Mouse (Mus musculus) cerebellum, adult 2 months (tissue): ENCODE measurements around the gene Pard6b. TPM values are rescaled to one million over a fixed set of nuclear protein-coding genes. Genes with fewer than 3 reads are reported as not detected.

ENCODE experiments used
- DNase-seq, 2 experiments: peaks; one replicate each; pipeline ENCODE4 v3.0.0; 2021
- H3K27ac ChIP-seq: fragments of 200-500 bp; 2 replicates; pipeline ENCODE4 v1.5.1; 2012; ENCODE audit warnings: low read length, control low read depth, inconsistent platforms; ENCODE audit not compliant: insufficient read depth
- H3K27me3 ChIP-seq: fragments of 200-500 bp; 2 replicates; pipeline ENCODE4 v1.6.1; 2012; ENCODE audit warnings: inconsistent platforms, mild to moderate bottlenecking, low read length, moderate library complexity; ENCODE audit not compliant: control insufficient read depth, insufficient read depth
- H3K4me1 ChIP-seq: fragments of 200-500 bp; 2 replicates; pipeline ENCODE4 v1.6.1; 2011; ENCODE audit warnings: low read length; ENCODE audit not compliant: control insufficient read depth, insufficient read depth
- H3K4me3 ChIP-seq: fragments of 200-500 bp; replicated peaks from 2 replicates; pipeline ENCODE3; 2011; ENCODE audit warnings: mild to moderate bottlenecking, low read depth, low read length, control low read depth; ENCODE audit not compliant: insufficient read depth
- CTCF ChIP-seq: fragments of 200-500 bp; IDR thresholded peaks from 2 replicates; pipeline ENCODE4 v1.5.1; 2011; ENCODE audit warnings: low read depth, mild to moderate bottlenecking, control low read depth, low read length, moderate library complexity, borderline replicate concordance; ENCODE audit not compliant: insufficient read depth
- POLR2A ChIP-seq: fragments of 200-500 bp; IDR thresholded peaks from 2 replicates; pipeline ENCODE4 v1.6.1; 2011; ENCODE audit warnings: low read length, control low read depth, borderline replicate concordance; ENCODE audit not compliant: insufficient read depth
- WGBS: fragments of 180-500 bp; shearing (Covaris S2); methylation state at CpG from one replicate; pipeline ENCODE4 v1.1.7; 2018; 5-methylcytosine and 5-hydroxymethylcytosine counted together
- polyA plus RNA-seq: library from polyadenylated mRNA; depleted of rRNA; stranded (reverse); fragments of >200 nt; gene quantifications from 2 replicates; pipeline ENCODE4 v1.2.3, GENCODE M21; 2012

The Pard6b gene
- polyA plus RNA-seq, 1 experiment = 5.3 TPM

GRCm38 (mm10) chr2:168093077-168093476, 12.3 kb downstream of the Pard6b start:
- Histone ChIP-seq H3K27me3 (no peaks in the 10 kb centered on the region), H3K4me1 (no peaks in the 10 kb centered on the region), H3K27ac (no peak overlapping the region), H3K4me3 (no peak overlapping the region)
- no peak for DNase-seq
- WGBS = 92% methylated on average over 4 of the region's 4 CpGs
- TF ChIP-seq CTCF (no peak), POLR2A (no peak)

GRCm38 (mm10) chr2:168095077-168095476, 14.3 kb downstream of the Pard6b start:
- 38% methylated on average over 8 of the region's 8 CpGs for WGBS
- TF ChIP-seq CTCF = no peak
- no peak for TF ChIP-seq POLR2A
- Histone ChIP-seq H3K4me3 (no peak overlapping the region), H3K27me3 (no peaks in the 10 kb centered on the region), H3K27ac (no peak overlapping the region), H3K4me1 (no peaks in the 10 kb centered on the region)
- DNase-seq = no peak

- H3K4me3 ChIP-seq = no peak overlapping the region
- TF ChIP-seq POLR2A = no peak
- TF ChIP-seq CTCF = no peak
- no peak for DNase-seq
- H3K27me3 ChIP-seq = no peaks in the 10 kb centered on the region
- WGBS = 85% methylated on average over 3 of the region's 3 CpGs
- H3K4me1 ChIP-seq = no peaks in the 10 kb centered on the region
- H3K27ac ChIP-seq = no peak overlapping the region
These were observed 15.7 kb downstream of the Pard6b start for GRCm38 (mm10) chr2:168096487-168096886.

- 35% methylated on average over 6 of the region's 6 CpGs for WGBS
- no peak overlapping the region for H3K27ac ChIP-seq
- peak; percentile 51 to 67 for DNase-seq
- H3K4me1 ChIP-seq = no peaks in the 10 kb centered on the region
- TF ChIP-seq POLR2A (no peak), CTCF (peak; percentile 84)
- H3K27me3 ChIP-seq = no peaks in the 10 kb centered on the region
- H3K4me3 ChIP-seq = no peak overlapping the region
These were observed 17.2 kb downstream of the Pard6b start for GRCm38 (mm10) chr2:168098040-168098439.

GRCm38 (mm10) chr2:168100008-168100407, 19.2 kb downstream of the Pard6b start:
- WGBS = 80% methylated on average over 13 of the region's 13 CpGs
- no peak for TF ChIP-seq CTCF
- no peak for TF ChIP-seq POLR2A
- no peaks in the 10 kb centered on the region for H3K4me1 ChIP-seq
- no peak for DNase-seq
- no peaks in the 10 kb centered on the region for H3K27me3 ChIP-seq
- H3K27ac ChIP-seq = no peak overlapping the region
- no peak overlapping the region for H3K4me3 ChIP-seq

GRCm38 (mm10) chr2:168101805-168102204, 21.0 kb downstream of the Pard6b start:
- H3K4me1 ChIP-seq = no peaks in the 10 kb centered on the region
- H3K27ac ChIP-seq = no peak overlapping the region
- TF ChIP-seq POLR2A (no peak), CTCF (no peak)
- 87% methylated on average over 5 of the region's 5 CpGs for WGBS
- no peaks in the 10 kb centered on the region for H3K27me3 ChIP-seq
- DNase-seq = no peak
- H3K4me3 ChIP-seq = no peak overlapping the region

- no peaks in the 10 kb centered on the region for H3K27me3 ChIP-seq
- WGBS = 94% methylated on average over 10 of the region's 10 CpGs
- H3K27ac ChIP-seq = no peak overlapping the region
- no peak for TF ChIP-seq CTCF
- no peak for TF ChIP-seq POLR2A
- no peaks in the 10 kb centered on the region for H3K4me1 ChIP-seq
- H3K4me3 ChIP-seq = no peak overlapping the region
- no peak for DNase-seq
These were observed 22.5 kb downstream of the Pard6b start for GRCm38 (mm10) chr2:168103341-168103740.

GRCm38 (mm10) chr2:168104375-168105144, 23.8 kb downstream of the Pard6b start:
- no peak for DNase-seq
- H3K4me1 ChIP-seq = no peaks in the 10 kb centered on the region
- WGBS = 80% methylated on average over 22 of the region's 22 CpGs
- no peak overlapping the region for H3K4me3 ChIP-seq
- H3K27ac ChIP-seq = no peak overlapping the region
- H3K27me3 ChIP-seq = no peaks in the 10 kb centered on the region
- TF ChIP-seq POLR2A (no peak), CTCF (no peak)
